In the genomic region with DNA sequence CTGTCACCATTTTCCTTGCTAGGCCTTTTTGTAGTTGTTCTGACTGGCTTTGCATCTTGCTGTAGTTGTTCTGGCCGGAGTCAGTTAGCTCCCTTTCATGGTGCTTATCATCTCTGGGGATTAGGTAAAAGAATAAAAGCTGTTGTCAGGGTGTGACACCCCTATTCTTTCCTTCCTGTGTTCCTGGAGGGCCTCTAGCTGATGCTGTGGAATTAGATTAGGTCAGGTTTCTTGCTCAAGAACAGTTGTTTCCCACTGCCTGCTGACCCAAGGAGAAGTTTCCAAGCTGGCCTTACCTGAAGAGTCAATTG, we compare ENCODE assay signal across 12 mouse cellular contexts. TPM values are rescaled to one million over a fixed set of nuclear protein-coding genes. Genes with fewer than 3 reads are reported as not detected.
DNase-seq lines count a peak whose midpoint lies in the region; ATAC-seq lines count a peak whose summit lies in the region.
"Had no signal": no experiment of that assay in that cellular context is flagged by ENCODE, and none has a peak within 500 bp of the region (broad histone marks: within the 10 kb centered on the region; RNA-seq: fewer than 3 reads in every experiment).

No protein-coding gene starts in this region.

- no peaks in the 10 kb centered on the region for H3K27me3 ChIP-seq in midbrain, embryonic 11.5 days (ENCODE audit: control insufficient read depth, insufficient read depth, low read length)
- H3K27me3 ChIP-seq in midbrain, embryonic 16.5 days (ENCODE audit: control insufficient read depth, insufficient read depth, low read depth, low read length): no peaks in the 10 kb centered on the region
- H3K27me3 ChIP-seq in liver, embryonic 12.5 days (replicated peaks): no peaks in the 10 kb centered on the region
- H3K27me3 ChIP-seq: embryonic facial prominence, embryonic 13.5 days had no signal

- no peaks in the 10 kb centered on the region for H3K36me3 ChIP-seq in midbrain, embryonic 11.5 days (ENCODE audit: control insufficient read depth, insufficient read depth, low read length)
- no peaks in the 10 kb centered on the region for H3K36me3 ChIP-seq in midbrain, embryonic 16.5 days (ENCODE audit: control insufficient read depth, insufficient read depth, low read length)
- no peaks in the 10 kb centered on the region for H3K36me3 ChIP-seq in liver, embryonic 12.5 days
- H3K36me3 ChIP-seq: embryonic facial prominence, embryonic 13.5 days had no signal

- 10% methylated on average over 1 of the region's 1 CpGs for WGBS in midbrain, embryonic 11.5 days
- WGBS in midbrain, embryonic 16.5 days: 19% methylated on average over 1 of the region's 1 CpGs
- 7% methylated on average over 1 of the region's 1 CpGs for WGBS in liver, embryonic 12.5 days (ENCODE audit: insufficient replicate concordance)

- no peak overlapping the region for H3K4me2 ChIP-seq in midbrain, embryonic 11.5 days
- no peak overlapping the region for H3K4me2 ChIP-seq in midbrain, embryonic 16.5 days (ENCODE audit: low read length)
- peak overlapping the region; percentile 46 for H3K4me2 ChIP-seq in liver, embryonic 12.5 days
- H3K4me2 ChIP-seq: embryonic facial prominence, embryonic 13.5 days had no signal

- no peak overlapping the region for H3K9ac ChIP-seq in midbrain, embryonic 11.5 days (ENCODE audit: low read length)
- no peak overlapping the region for H3K9ac ChIP-seq in midbrain, embryonic 16.5 days (ENCODE audit: low read depth, low read length)
- no peak overlapping the region for H3K9ac ChIP-seq in liver, embryonic 12.5 days
- H3K9ac ChIP-seq: embryonic facial prominence, embryonic 13.5 days had no signal

- no peak for ATAC-seq in midbrain, embryonic 11.5 days (ENCODE audit: low FRiP score)
- no peak for ATAC-seq in midbrain, embryonic 16.5 days
- ATAC-seq in liver, embryonic 12.5 days: 0 out of 2 replicates have a peak, but pooled peaks have one; percentile 10
- no peak for ATAC-seq in frontal cortex, adult (ENCODE audit: low TSS enrichment)
- ATAC-seq: intestine, postnatal 0 days had no signal

- H3K9me3 ChIP-seq in midbrain, embryonic 11.5 days (ENCODE audit: control insufficient read depth, low read length): no peaks in the 10 kb centered on the region
- H3K9me3 ChIP-seq in midbrain, embryonic 16.5 days (replicated peaks; ENCODE audit: control insufficient read depth, low read length, poor library complexity, severe bottlenecking): no peaks in the 10 kb centered on the region
- no peaks in the 10 kb centered on the region for H3K9me3 ChIP-seq in liver, embryonic 12.5 days (replicated peaks)
- H3K9me3 ChIP-seq: embryonic facial prominence, embryonic 13.5 days had no signal

- peak overlapping the region; percentile 48 for H3K27ac ChIP-seq in midbrain, embryonic 11.5 days (ENCODE audit: low read depth, low read length)
- H3K27ac ChIP-seq in midbrain, embryonic 16.5 days (ENCODE audit: low read length): no peak overlapping the region
- H3K27ac ChIP-seq in liver, embryonic 12.5 days: peak overlapping the region; percentile 71
- H3K27ac ChIP-seq: embryonic facial prominence, embryonic 13.5 days had no signal

- peaks cover 14% of the 10 kb centered on the region for H3K4me1 ChIP-seq in midbrain, embryonic 11.5 days (ENCODE audit: control insufficient read depth, insufficient read depth, low read length)
- H3K4me1 ChIP-seq in midbrain, embryonic 16.5 days (ENCODE audit: control insufficient read depth, insufficient read depth, low read length): peaks cover 16% of the 10 kb centered on the region
- H3K4me1 ChIP-seq in liver, embryonic 12.5 days: peaks cover 92% of the 10 kb centered on the region

- H3K4me3 ChIP-seq in midbrain, embryonic 11.5 days (ENCODE audit: low read depth, low read length): no peak overlapping the region
- H3K4me3 ChIP-seq in midbrain, embryonic 16.5 days (ENCODE audit: low read depth, low read length): no peak overlapping the region
- H3K4me3 ChIP-seq in liver, embryonic 12.5 days: peak overlapping the region; percentile 10; the same call in 1 of the 2 replicates
- H3K4me3 ChIP-seq: embryonic facial prominence, embryonic 13.5 days had no signal

- DNase-seq in heart, adult 11 months: peak; percentile 94
- no peak for DNase-seq in heart, postnatal 4 days
- no peak for DNase-seq in midbrain, embryonic 11.5 days (ENCODE audit: low spot score, missing footprints)
- DNase-seq in spleen, postnatal 4 days (ENCODE audit: low spot score in 2 of 2): no peak
- no peak for DNase-seq in retina, postnatal 1 day
- DNase-seq: lung, postnatal 36 days had no signal

RNA-seq across cellular contexts. Expression of a gene that starts 22.2 kb away (rescaled TPM):
- total RNA-seq in heart, postnatal 4 days (2021): 10 to 100 TPM; 46.3 to 49.6 TPM
- 18.4 and 19.0 TPM in 2 replicates for polyA plus RNA-seq in midbrain, embryonic 11.5 days (2014; fragmentation: Nextera tagmentation; extraction: Ambion mirVana)
- 10.4 and 11.0 TPM in 2 replicates for polyA plus RNA-seq in midbrain, embryonic 16.5 days (2015; fragmentation: Nextera tagmentation; extraction: Ambion mirVana)
- 15.0 and 15.9 TPM in 2 replicates for polyA plus RNA-seq in liver, embryonic 12.5 days (2016; fragmentation: Nextera tagmentation; extraction: Ambion mirVana)

RNA-seq across cellular contexts. Expression of a gene that starts 52.0 kb away (rescaled TPM):
- under 1 TPM; 0.05 to 0.10 TPM for total RNA-seq in heart, postnatal 4 days (2021)
- 4.9 and 5.3 TPM in 2 replicates for polyA plus RNA-seq in midbrain, embryonic 11.5 days (2014; fragmentation: Nextera tagmentation; extraction: Ambion mirVana)
- 3.8 and 3.9 TPM in 2 replicates for polyA plus RNA-seq in midbrain, embryonic 16.5 days (2015; fragmentation: Nextera tagmentation; extraction: Ambion mirVana)
- not detected in 2 replicates for polyA plus RNA-seq in liver, embryonic 12.5 days (2016; fragmentation: Nextera tagmentation; extraction: Ambion mirVana)
- total RNA-seq: gastrocnemius, adult 18-20 months had no signal
